Mouse (Mus musculus) right cerebral cortex, postnatal 4 days (tissue): ENCODE results near the gene Sppl2b.

ENCODE experiments used
- DNase-seq: peaks from one replicate; pipeline ENCODE4 v3.0.0-alpha.2; 2022

The Sppl2b gene

GRCm38 (mm10) chr10:80855749-80856073 is 636 bp downstream of the Sppl2b start:
- no peak for DNase-seq

- no peak for DNase-seq
Measured at GRCm38 (mm10) chr10:80856267-80856666, 1.2 kb downstream of the Sppl2b start.

DNA sequence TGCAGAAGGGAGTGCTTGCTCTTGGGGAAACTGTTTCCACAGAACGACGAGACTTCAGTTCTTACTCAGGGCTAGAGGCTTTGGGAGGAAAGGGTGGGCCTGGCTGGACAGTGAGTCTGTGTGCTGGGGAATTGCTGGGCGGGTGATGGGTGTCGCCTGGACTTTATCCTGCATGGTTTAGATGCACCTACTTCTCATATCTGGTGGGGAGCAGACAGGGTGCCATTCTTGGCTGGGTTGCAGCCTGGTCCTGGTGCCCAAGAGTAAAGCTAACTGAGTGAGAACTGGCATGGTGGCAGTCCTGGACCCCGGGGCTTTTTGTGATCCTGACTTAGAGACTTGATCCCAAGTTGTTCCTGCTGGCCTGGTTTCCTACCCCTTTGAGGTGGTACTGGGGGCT is 1.8 kb downstream of the Sppl2b start:
- DNase-seq: no peak

- no peak for DNase-seq
Measured at GRCm38 (mm10) chr10:80857386-80857785, 2.3 kb downstream of the Sppl2b start.

DNA sequence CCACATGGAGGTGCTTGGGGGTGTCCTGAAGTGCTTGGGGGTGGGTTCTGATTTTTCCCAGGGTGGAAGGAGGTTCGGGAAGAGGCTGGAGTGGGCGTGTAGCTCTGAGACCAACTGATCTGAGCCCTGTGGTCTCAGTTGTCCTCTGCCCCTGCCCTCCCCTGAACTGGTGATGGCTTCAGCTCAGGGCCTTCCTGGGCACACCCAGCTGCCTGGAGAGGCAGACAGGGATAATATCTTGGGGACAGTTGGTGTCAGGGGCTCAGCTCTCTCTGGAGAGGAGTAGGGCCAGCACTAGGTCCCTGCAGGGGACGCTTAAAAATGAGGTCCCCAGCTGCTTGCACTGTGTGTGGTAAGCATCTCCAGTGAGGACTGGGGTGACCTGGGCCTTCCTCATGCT is 2.8 kb downstream of the Sppl2b start:
- no peak for DNase-seq

DNA sequence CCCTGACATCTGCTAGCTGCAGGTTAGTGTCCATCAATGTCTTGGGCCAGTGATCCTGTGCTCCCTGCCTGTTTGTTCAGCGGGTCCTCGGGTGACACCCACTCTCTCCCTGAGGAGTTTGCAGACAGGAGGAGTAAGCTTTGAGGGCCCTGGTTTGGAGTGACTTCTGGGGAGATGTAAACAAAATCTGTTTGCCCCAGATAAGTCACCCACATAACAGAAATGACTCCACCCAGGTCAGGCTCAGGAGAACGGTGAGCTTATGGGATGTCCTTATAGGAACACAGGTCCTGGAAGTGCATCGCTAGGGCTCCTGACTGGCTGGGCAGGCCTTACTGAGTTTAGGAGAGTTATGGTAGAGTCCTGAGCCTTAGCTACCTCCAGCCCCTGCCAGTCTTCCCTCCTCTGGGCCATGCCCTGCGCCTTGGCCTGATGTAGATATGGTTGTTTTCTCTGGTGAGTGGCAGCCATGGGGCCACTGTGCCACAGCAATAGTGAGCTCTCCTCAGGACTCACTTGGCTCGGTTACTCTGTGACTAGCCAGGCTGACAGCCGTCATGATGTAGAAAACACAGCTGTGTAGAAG is 3.4 kb downstream of the Sppl2b start:
- no peak for DNase-seq

DNA sequence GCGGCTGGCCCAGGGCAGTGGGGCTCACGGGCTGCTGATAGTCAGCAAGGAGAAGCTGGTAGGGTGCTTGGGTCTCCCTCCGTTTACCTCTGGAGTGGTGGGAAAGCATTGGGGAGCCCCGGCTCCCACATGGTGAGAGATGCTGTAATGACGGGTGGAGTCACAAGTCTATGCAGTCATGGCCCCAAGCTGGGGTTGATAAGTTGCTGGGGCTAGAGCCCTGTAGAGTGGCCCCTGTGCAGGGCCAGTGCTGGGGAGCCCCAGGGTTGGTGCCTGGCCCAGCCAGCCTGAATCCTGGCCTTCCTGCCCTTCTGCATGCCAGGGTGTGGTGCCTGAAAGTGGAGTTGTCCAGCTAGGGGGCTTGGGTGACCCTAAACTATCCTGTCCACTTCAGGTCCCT is 7.2 kb downstream of the Sppl2b start:
- DNase-seq: no peak

DNA sequence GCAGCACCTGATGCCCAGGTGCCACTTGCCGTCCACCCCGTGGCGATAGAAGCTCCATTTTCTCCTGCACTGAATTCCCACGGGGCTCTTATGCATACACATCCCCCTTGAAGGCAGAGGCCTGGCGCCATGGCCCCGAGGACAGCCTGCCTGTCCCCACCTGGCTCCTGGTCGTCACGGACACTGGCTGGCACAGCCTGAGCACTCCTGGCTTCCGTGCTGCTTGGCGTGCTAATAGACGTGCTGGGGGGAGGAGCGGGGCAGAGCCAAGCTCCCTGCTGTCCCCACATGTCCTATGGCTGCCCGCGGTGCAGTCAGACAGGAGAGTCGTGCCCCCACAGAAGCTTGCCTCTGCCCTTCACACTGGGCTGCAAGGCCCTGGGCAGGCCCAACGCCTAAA is 9.4 kb downstream of the Sppl2b start:
- DNase-seq: no peak

- DNase-seq: no peak
Measured at GRCm38 (mm10) chr10:80870993-80871392, 15.9 kb downstream of the Sppl2b start.

GRCm38 (mm10) chr10:80871581-80871980 is 16.5 kb downstream of the Sppl2b start, which contains the start of gene Tmprss9:
Gene Tmprss9, plus strand, starts transcription at chr10:80871848.
- DNase-seq: no peak

- no peak for DNase-seq
Measured at GRCm38 (mm10) chr10:80874035-80874434, 19.0 kb downstream of the Sppl2b start.

DNA sequence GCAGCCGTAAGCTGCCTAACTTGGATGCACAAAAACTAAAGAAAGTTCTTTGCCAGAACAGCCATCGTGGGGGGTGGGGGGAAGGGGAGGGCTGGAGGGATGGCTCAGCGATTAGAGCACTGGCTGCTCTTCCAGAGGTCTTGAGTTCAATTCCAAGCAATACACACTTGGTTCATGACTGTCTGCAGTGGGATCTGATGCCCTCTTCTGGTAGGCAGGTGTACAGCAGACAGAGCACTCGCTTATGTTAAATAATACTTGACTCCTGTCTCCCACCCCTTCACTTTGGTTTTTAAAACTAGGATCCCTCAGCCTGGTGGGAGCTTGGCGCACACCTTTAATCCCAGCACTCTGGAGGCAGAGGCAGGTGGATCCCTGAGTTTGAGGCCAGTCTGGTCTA is 21.0 kb downstream of the Sppl2b start:
- DNase-seq: peak; percentile 58

- DNase-seq: no peak
Measured at GRCm38 (mm10) chr10:80876594-80876993, 21.5 kb downstream of the Sppl2b start.

DNA sequence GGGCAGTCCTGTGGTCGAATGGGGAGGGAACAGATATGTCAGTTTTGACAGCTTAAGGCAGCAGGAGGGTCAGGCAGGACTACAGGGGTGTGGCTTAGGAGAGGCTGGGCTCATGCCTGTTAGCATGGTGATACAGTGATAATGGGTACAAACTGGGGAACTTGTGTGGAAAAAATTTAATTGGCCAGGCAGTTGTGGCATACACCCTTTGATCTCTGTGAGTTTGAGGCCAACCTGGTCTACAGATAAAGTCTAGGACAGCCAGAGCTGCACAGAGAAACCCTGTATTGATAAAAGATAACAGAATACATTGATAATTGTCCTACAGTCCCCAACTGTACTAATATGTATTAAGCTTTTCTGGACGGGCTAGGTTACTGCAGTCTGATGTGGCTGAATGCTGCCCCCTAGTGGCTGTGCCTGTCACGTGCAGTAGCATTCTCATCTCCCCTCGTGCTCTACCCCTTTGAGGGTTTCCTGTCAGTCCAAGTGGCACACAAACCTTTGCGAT is 25.1 kb downstream of the Sppl2b start:
- peak; percentile 66 for DNase-seq

GRCm38 (mm10) chr10:80880901-80881300 is 25.8 kb downstream of the Sppl2b start:
- DNase-seq: no peak

DNA sequence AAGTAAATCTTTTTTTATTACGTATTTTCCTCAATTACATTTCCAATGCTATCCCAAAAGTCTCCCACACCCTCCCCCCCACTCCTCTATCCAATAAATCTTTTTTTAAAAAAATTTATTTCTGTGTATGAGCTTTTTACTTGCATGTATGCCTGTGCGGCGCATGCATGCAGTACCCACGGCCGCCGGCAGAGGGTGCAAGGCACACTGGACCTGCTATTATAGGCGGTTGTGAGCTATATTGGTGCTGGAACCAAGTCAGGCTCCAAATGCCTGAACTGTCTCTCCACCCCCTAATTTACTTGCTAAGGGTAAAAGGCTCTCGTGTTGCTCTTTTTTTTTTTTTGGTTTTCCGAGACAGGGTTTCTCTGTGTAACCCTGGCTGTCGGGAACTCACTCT is 26.2 kb downstream of the Sppl2b start:
- DNase-seq: peak; percentile 83

GRCm38 (mm10) chr10:80887181-80887580 is 32.1 kb downstream of the Sppl2b start:
- DNase-seq: no peak

- DNase-seq: no peak
Measured at GRCm38 (mm10) chr10:80895100-80895499, 40.0 kb downstream of the Sppl2b start.

GRCm38 (mm10) chr10:80895697-80896096 is 40.6 kb downstream of the Sppl2b start:
- no peak for DNase-seq

DNA sequence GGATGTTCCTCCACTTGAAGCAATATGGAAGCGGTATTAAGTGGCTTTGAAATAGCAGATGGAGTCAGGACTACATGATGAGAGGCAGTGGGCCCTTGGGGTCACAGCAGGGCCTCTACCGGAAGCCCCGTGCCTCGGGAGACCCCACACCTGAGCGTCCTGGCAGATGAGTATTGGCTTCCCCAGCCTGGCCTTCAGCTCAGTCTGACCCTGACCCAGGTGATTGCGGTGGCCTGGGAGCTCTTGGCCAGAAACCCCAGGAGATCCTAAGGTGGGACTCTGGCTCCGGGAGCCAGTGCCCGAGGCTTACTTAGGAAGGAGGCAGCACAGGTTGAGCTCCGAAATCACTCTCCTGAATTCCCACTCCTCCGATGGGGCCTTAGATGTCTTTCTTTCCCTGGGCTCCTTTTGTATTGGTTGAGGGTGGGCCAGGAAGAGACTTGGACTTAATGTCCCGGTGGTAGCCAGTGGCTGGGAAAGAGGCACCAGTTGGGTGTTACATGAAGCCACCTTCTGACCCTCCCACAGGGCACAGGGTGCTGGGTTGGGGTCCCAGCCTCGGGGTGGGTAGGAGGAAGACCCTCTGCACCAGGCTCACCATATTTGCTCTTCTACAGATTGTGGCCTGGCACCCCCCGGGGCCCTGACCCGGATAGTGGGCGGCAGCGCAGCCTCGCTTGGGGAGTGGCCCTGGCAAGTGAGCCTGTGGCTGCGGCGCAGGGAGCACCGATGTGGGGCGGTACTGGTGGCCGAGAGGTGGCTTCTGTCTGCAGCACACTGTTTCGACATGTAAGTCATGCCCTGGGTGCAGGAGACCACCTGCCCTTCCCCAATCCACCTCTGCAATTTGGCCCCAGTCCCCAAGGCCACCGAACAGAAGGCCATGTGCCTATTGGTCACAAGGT is 41.8 kb downstream of the Sppl2b start:
- DNase-seq: no peak

DNA sequence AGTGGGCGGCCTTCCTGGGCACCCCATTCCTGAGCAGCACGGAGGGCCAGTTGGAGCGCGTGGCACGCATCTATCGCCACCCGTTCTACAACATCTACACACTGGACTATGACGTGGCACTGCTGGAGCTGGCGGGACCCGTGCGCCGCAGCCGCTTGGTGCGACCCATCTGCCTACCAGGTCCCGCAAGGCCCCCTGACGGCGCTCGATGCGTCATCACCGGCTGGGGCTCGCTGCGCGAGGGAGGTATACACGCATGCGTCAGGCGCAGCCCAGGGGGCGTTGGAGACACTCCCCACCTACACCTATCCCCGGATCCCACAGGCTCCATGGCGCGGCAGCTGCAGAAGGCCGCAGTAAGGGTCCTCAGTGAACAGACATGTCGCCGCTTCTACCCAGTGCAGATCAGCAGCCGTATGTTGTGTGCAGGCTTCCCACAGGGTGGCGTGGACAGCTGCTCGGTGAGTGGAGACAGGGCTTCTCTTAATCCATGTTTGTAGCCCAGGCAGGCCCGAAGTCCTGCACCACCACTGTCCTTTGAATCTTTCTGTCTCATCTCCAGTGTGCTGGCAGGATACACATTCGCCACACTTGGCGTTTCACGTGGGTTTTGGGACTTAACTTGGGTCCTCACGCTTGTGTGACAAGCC is 42.9 kb downstream of the Sppl2b start:
- no peak for DNase-seq

DNA sequence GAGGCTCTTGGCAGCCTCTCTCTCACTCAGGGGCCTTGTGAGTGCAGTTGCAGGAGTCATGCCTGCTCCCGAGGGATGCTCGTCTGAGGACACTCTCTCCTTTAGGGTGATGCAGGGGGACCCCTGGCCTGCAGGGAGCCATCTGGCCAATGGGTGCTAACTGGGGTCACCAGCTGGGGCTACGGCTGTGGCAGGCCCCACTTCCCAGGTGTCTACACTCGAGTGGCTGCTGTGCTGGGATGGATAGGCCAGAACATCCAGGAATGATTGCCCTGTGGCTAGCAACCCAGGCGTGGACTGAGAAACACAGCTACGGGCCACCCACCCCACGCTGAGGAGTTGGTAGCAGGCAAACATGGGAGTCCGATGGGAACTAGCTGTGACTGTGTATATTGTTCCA is 44.0 kb downstream of the Sppl2b start:
- no peak for DNase-seq

DNA sequence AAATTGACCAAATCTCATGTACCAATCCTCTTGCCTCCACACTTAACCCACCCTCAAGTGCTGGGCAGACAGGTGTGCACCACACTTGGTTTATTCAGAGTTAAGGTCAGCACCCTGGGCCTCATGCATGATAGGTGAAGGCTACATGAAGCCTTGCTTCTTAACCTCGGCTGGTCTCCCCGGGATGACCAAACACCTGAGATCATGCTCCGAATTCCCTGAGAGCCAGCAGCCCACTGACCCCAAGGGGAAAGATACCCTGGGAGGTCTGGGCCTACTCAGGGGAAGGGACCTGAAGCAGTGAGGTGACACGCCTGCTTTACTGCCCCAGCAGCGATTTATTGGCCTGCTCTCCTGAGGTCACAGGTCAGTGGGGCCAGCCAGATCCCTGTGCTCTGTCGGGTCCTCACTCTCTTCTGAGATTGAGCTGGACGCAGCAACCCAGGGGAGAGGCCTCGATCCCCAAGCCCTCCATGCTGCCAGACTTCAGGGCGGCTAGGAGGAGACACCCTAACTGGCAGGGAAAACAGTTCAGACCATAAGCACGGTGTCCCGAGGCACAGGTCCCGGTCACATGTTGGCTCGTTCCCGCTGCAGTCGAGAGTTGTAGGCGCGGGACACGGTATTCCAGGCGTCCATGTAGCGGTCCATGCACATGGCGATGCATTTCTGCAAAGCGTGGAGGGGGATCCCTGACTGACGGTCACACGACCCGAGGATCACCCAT is 44.7 kb downstream of the Sppl2b start:
- no peak for DNase-seq
